Mouse (Mus musculus) lung, adult 18-20 months (tissue): ENCODE measurements around the gene Pnldc1.
"Not testable (repeated sequence)": the region's sequence is repeated elsewhere in the genome, so short reads cannot be mapped to it uniquely, and the experiment has no call there.

Experiments used
- DNase-seq, 2 experiments: peaks; one replicate each; pipeline ENCODE4 v3.0.0; 2022; ENCODE audit warnings: mixed read lengths in 2 of 2

The Pnldc1 gene

GRCm38 (mm10) chr17:12905810-12906209 lies 4.2 kb downstream of the Pnldc1 start:
- no peak for DNase-seq

GRCm38 (mm10) chr17:12904349-12904748 lies 5.7 kb downstream of the Pnldc1 start:
- no peak for DNase-seq

GRCm38 (mm10) chr17:12903372-12904333 lies 6.4 kb downstream of the Pnldc1 start:
- DNase-seq = peak; percentile 37 to 59

- no peak for DNase-seq
Measured at GRCm38 (mm10) chr17:12902291-12902690, 7.7 kb downstream of the Pnldc1 start.

GRCm38 (mm10) chr17:12898607-12899006 lies 11.4 kb downstream of the Pnldc1 start:
- DNase-seq = not testable (repeated sequence)

- DNase-seq = no peak
Measured at GRCm38 (mm10) chr17:12897674-12898073, 12.4 kb downstream of the Pnldc1 start.

GRCm38 (mm10) chr17:12892033-12892432 lies 18.0 kb downstream of the Pnldc1 start:
- DNase-seq = no peak

- DNase-seq = no peak
Measured at GRCm38 (mm10) chr17:12891054-12891453, 19.0 kb downstream of the Pnldc1 start.

GRCm38 (mm10) chr17:12887021-12887775 lies 22.8 kb downstream of the Pnldc1 start:
- no peak for DNase-seq

GRCm38 (mm10) chr17:12886620-12887019 lies 23.4 kb downstream of the Pnldc1 start:
- DNase-seq = no peak

GRCm38 (mm10) chr17:12881216-12881615 lies 28.8 kb downstream of the Pnldc1 start:
- DNase-seq = no peak

- peak; percentile 80 to 81 for DNase-seq
Measured at GRCm38 (mm10) chr17:12880178-12880577, 29.9 kb downstream of the Pnldc1 start.

- no peak for DNase-seq
Measured at GRCm38 (mm10) chr17:12875734-12876133, 34.3 kb downstream of the Pnldc1 start, which contains the start of gene Mrgprh. TSS of gene Mrgprh (plus strand) at chr17:12876034.

- DNase-seq = no peak
Measured at GRCm38 (mm10) chr17:12872275-12873028, 37.6 kb downstream of the Pnldc1 start.

GRCm38 (mm10) chr17:12868640-12869039 lies 41.4 kb downstream of the Pnldc1 start:
- DNase-seq = no peak

GRCm38 (mm10) chr17:12868043-12868442 lies 42.0 kb downstream of the Pnldc1 start, which contains the start of gene Mas1:
TSS of gene Mas1 (minus strand) at chr17:12868143.
- no peak for DNase-seq

GRCm38 (mm10) chr17:12866853-12867252 lies 43.2 kb downstream of the Pnldc1 start:
- DNase-seq = no peak

GRCm38 (mm10) chr17:12865407-12865806 lies 44.6 kb downstream of the Pnldc1 start:
- no peak for DNase-seq

- DNase-seq = no peak
Measured at GRCm38 (mm10) chr17:12864111-12864510, 45.9 kb downstream of the Pnldc1 start.

- no peak for DNase-seq
Measured at GRCm38 (mm10) chr17:12859006-12859520, 51.0 kb downstream of the Pnldc1 start.

- no peak for DNase-seq
Measured at GRCm38 (mm10) chr17:12858072-12858471, 52.0 kb downstream of the Pnldc1 start.

GRCm38 (mm10) chr17:12857395-12857794 lies 52.6 kb downstream of the Pnldc1 start:
- no peak for DNase-seq
